Mouse (Mus musculus) hematopoietic multipotent progenitor cell, adult 10-12 weeks (in vitro differentiated cells): ENCODE results near the gene Tcte1. TPM values are rescaled to one million over a fixed set of nuclear protein-coding genes. Genes with fewer than 3 reads are reported as not detected.

Experiments used
- polyA plus RNA-seq: library from polyadenylated mRNA; stranded (reverse); fragments of >175 nt; gene quantifications from 2 replicates; pipeline ENCODE4 v1.2.3, GENCODE M21; 2012; ENCODE audit warnings: low replicate concordance

Gene Tcte1
- polyA plus RNA-seq: 0.15 TPM in 2 replicates

GRCm38 (mm10) chr17:45523263-45523662 lies at the start of gene Tcte1:
Gene Tcte1 (plus strand): TSS chr17:45523434.

GRCm38 (mm10) chr17:45474669-45475465 lies 48.4 kb upstream of the Tcte1 start, which contains the start of gene Spats1:
Gene Spats1 (minus strand): TSS chr17:45475415.

GRCm38 (mm10) chr17:45506700-45507189 lies 16.5 kb upstream of the Tcte1 start, which contains the start of gene Aars2:
Gene Aars2 (plus strand): TSS chr17:45506841.

GRCm38 (mm10) chr17:45549617-45550181 lies 26.5 kb downstream of the Tcte1 start, which contains the start of gene Tmem151b:
Gene Tmem151b (minus strand): TSS chr17:45549677.

GRCm38 (mm10) chr17:45555452-45556106 lies 32.3 kb downstream of the Tcte1 start, which contains the start of gene Nfkbie:
Gene Nfkbie (plus strand): TSS chr17:45555703.

GRCm38 (mm10) chr17:45563655-45564530 lies 40.7 kb downstream of the Tcte1 start, which contains the start of gene Slc35b2:
Gene Slc35b2 (plus strand): TSS chr17:45563874.

GRCm38 (mm10) chr17:45573087-45573779 lies 50.0 kb downstream of the Tcte1 start, which contains the start of gene Hsp90ab1:
Gene Hsp90ab1 (minus strand): TSS chr17:45573271.

Other genes starting within 250 kb of the Tcte1 start
- gene Cdc5l, start 89.7 kb upstream of the Tcte1 start, polyA plus RNA-seq: 5.6 and 8.9 TPM in 2 replicates
- not detected in 2 replicates for gene Spats1, start 48.0 kb upstream of the Tcte1 start, polyA plus RNA-seq
- 13.3 and 22.1 TPM in 2 replicates for gene Aars2, start 16.6 kb upstream of the Tcte1 start, polyA plus RNA-seq
- gene Tmem151b, start 26.2 kb downstream of the Tcte1 start, polyA plus RNA-seq: 0.95 and 2.6 TPM in 2 replicates
- gene Nfkbie, start 32.3 kb downstream of the Tcte1 start, polyA plus RNA-seq: 89.5 and 118 TPM in 2 replicates
- 25.5 and 43.0 TPM in 2 replicates for gene Slc35b2, start 40.4 kb downstream of the Tcte1 start, polyA plus RNA-seq
- 80.2 and 419 TPM in 2 replicates for gene Hsp90ab1, start 49.8 kb downstream of the Tcte1 start, polyA plus RNA-seq
- 30.9 and 141 TPM in 2 replicates for gene Slc29a1, start 76.2 kb downstream of the Tcte1 start, polyA plus RNA-seq
- not detected in 2 replicates for gene Mymx, start 78.7 kb downstream of the Tcte1 start, polyA plus RNA-seq
- gene Capn11, start 135.9 kb downstream of the Tcte1 start, polyA plus RNA-seq: not detected in 2 replicates
- gene Mrpl14, start 162.9 kb downstream of the Tcte1 start, polyA plus RNA-seq: 114 and 181 TPM in 2 replicates
- 14.0 and 27.5 TPM in 2 replicates for gene Tmem63b, start 163.5 kb downstream of the Tcte1 start, polyA plus RNA-seq
- not detected in 2 replicates for gene 1600014C23Rik, start 210.4 kb downstream of the Tcte1 start, polyA plus RNA-seq